Mouse (Mus musculus): ENCODE results near the gene Lrp11.

- TF ChIP-seq POLR2A (IDR thresholded peaks at IDR 0.05; ENCODE audit: borderline replicate concordance, control insufficient read depth, low read depth, low read length) (no peak), CTCF (IDR thresholded peaks at IDR 0.05; ENCODE audit: control insufficient read depth, insufficient read depth, low read length) (no peak)
Observed at GRCm38 (mm10) chr10:7664889-7665288, 75.3 kb downstream of the Lrp11 start.
